Mouse (Mus musculus): ENCODE measurements around the gene Fbrsl1.

DNA sequence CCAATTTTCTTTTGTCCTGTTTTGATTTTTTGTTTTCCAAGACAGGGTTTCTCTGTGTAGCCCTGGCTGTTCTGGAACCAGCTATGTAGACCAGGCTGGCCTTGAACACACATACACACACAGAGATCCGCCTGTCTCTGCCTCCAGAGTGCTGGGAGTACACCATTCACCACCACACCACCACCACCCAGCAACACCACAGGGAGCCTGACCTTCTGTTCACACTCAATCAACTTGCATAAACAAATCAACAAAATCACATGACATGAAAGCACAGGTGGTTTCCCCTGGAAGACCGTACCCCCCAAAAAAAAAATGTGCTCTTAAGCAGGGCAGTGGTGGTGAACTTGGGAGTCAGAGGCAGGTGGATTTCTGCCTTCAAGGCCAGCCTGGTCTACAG lies 3.8 kb downstream of the Fbrsl1 start:
- TF ChIP-seq CTCF (IDR thresholded peaks at IDR 0.05; ENCODE audit: low read depth, low read length) (no peak), POLR2A (IDR thresholded peaks at IDR 0.05; ENCODE audit: borderline replicate concordance, low read depth, low read length) (no peak)
